Mouse (Mus musculus): ENCODE data around the gene Gusb. TPM values are rescaled to one million over a fixed set of nuclear protein-coding genes. Genes with fewer than 3 reads are reported as not detected.

Gene Gusb
- polyA plus RNA-seq, 1 experiment from 2014 or later, result 55.9 TPM

- H3K4me2 ChIP-seq (ENCODE audit: low read depth, severe bottlenecking), result no peak overlapping the region
- no peaks in the 10 kb centered on the region for H3K27me3 ChIP-seq (ENCODE audit: control insufficient read depth, insufficient read depth, low read length)
- DNase-seq (ENCODE audit: low spot score) (peak; percentile 76), ATAC-seq (ENCODE audit: insufficient number of reproducible peaks, low FRiP score, low TSS enrichment, low read depth) (no peak)
- H3K27ac ChIP-seq (replicated peaks; ENCODE audit: low read depth, low read length), result no peak overlapping the region
- no peak overlapping the region for H3K4me3 ChIP-seq (ENCODE audit: low read depth, low read length)
- 44% methylated on average over 4 of the region's 4 CpGs for WGBS
- H3K36me3 ChIP-seq (ENCODE audit: control insufficient read depth, insufficient read depth, low read length), result no peaks in the 10 kb centered on the region; the same call in 1 of the 2 replicates
- no peak overlapping the region for H3K9ac ChIP-seq (ENCODE audit: low read length)
- peaks cover 7% of the 10 kb centered on the region for H3K4me1 ChIP-seq (ENCODE audit: control insufficient read depth, insufficient read depth, low read length)
- H3K9me3 ChIP-seq (ENCODE audit: control insufficient read depth, low read length), result no peaks in the 10 kb centered on the region
Observed at GRCm38 (mm10) chr5:129999097-129999496, 3.8 kb downstream of the Gusb start.

DNA sequence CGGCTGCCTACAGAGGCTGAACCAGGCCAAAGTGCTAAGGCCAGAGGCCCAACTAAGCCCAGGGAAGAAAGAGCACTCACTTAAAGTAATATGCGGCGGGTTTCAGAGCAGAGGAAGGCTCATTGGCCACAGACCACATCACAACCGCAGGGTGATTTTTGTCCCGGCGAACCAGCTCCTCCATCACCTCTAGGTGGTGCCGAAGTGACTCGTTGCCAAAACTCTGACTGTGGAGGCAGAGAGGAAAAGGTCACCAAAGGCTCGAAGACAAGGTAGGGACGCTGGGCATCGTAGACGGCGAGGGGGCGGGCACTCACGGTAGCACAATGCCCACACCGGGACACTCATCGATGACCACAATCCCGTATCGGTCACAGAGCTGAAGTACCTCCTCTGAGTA lies 5.1 kb downstream of the Gusb start:
- H3K9me3 ChIP-seq (ENCODE audit: control insufficient read depth, low read length), result no peaks in the 10 kb centered on the region
- WGBS, result 72% methylated on average over 19 of the region's 19 CpGs
- no peak overlapping the region for H3K4me2 ChIP-seq (ENCODE audit: low read depth, severe bottlenecking)
- no peak overlapping the region for H3K27ac ChIP-seq (replicated peaks; ENCODE audit: low read depth, low read length)
- peaks cover 7% of the 10 kb centered on the region for H3K4me1 ChIP-seq (ENCODE audit: control insufficient read depth, insufficient read depth, low read length)
- ATAC-seq (ENCODE audit: insufficient number of reproducible peaks, low FRiP score, low TSS enrichment, low read depth) (no peak), DNase-seq (ENCODE audit: low spot score) (no peak)
- H3K36me3 ChIP-seq (ENCODE audit: control insufficient read depth, insufficient read depth, low read length), result peaks cover 5% of the 10 kb centered on the region
- H3K9ac ChIP-seq (ENCODE audit: low read length), result no peak overlapping the region
- H3K27me3 ChIP-seq (ENCODE audit: control insufficient read depth, insufficient read depth, low read length), result no peaks in the 10 kb centered on the region
- H3K4me3 ChIP-seq (ENCODE audit: low read depth, low read length), result no peak overlapping the region

GRCm38 (mm10) chr5:129994989-129995388 lies 7.9 kb downstream of the Gusb start:
- Histone ChIP-seq H3K27ac (replicated peaks; ENCODE audit: low read depth, low read length) (no peak overlapping the region), H3K36me3 (ENCODE audit: control insufficient read depth, insufficient read depth, low read length) (peaks cover 6% of the 10 kb centered on the region), H3K4me1 (ENCODE audit: control insufficient read depth, insufficient read depth, low read length) (no peaks in the 10 kb centered on the region), H3K9me3 (ENCODE audit: control insufficient read depth, low read length) (no peaks in the 10 kb centered on the region), H3K9ac (ENCODE audit: low read length) (no peak overlapping the region), H3K4me3 (ENCODE audit: low read depth, low read length) (no peak overlapping the region), H3K27me3 (ENCODE audit: control insufficient read depth, insufficient read depth, low read length) (no peaks in the 10 kb centered on the region), H3K4me2 (ENCODE audit: low read depth, severe bottlenecking) (no peak overlapping the region)
- ATAC-seq (ENCODE audit: insufficient number of reproducible peaks, low FRiP score, low TSS enrichment, low read depth) (no peak), DNase-seq (ENCODE audit: low spot score) (no peak)
- WGBS, result 95% methylated on average over 7 of the region's 7 CpGs

DNA sequence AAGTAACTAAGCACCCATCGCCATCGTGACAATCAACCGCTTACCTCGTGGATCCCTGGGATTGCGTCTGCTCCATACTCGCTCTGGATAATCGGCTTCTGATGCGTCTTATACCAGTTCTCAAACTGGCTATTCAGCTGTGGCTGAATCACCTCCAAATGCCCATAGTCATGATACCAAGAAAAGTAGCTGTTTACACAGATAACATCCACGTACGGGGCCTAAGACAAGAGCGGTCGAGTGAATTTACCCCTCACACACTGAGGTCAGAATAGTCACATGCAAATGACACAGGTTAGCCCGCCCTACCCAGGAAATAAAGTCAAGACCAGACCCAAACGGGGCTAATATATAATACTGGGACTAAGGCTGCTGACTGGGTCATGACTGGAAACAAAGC lies 9.5 kb downstream of the Gusb start:
- Histone ChIP-seq H3K27ac (replicated peaks; ENCODE audit: low read depth, low read length) (no peak overlapping the region), H3K27me3 (ENCODE audit: control insufficient read depth, insufficient read depth, low read length) (no peaks in the 10 kb centered on the region), H3K9ac (ENCODE audit: low read length) (no peak overlapping the region), H3K4me3 (ENCODE audit: low read depth, low read length) (no peak overlapping the region), H3K9me3 (ENCODE audit: control insufficient read depth, low read length) (no peaks in the 10 kb centered on the region), H3K36me3 (ENCODE audit: control insufficient read depth, insufficient read depth, low read length) (peaks cover 8% of the 10 kb centered on the region), H3K4me2 (ENCODE audit: low read depth, severe bottlenecking) (no peak overlapping the region), H3K4me1 (ENCODE audit: control insufficient read depth, insufficient read depth, low read length) (no peaks in the 10 kb centered on the region)
- WGBS, result 95% methylated on average over 14 of the region's 14 CpGs
- no peak for ATAC-seq (ENCODE audit: insufficient number of reproducible peaks, low FRiP score, low TSS enrichment, low read depth)
- no peak for DNase-seq (ENCODE audit: low spot score)

DNA sequence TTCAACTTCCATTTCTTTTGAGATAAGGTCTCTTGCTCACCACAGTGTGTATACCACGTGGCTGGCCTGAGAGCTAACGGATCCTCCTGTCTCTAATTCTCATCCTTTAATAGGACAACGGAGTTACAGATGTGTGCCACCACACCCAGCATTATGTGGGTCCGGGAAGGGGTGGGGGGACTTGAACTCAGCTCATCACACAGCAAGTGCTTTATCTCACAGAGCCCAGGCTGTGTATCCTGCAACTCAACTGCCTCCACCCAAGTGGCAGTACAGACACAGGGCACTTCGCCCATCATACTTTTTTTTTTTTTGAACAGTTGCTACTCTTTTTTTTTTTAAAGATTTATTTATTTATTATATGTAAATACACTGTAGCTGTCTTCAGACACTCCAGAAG lies 11.0 kb downstream of the Gusb start:
- Histone ChIP-seq H3K9ac (ENCODE audit: low read length) (no peak overlapping the region), H3K36me3 (ENCODE audit: control insufficient read depth, insufficient read depth, low read length) (peaks cover 10% of the 10 kb centered on the region), H3K27ac (replicated peaks; ENCODE audit: low read depth, low read length) (no peak overlapping the region), H3K9me3 (ENCODE audit: control insufficient read depth, low read length) (no peaks in the 10 kb centered on the region), H3K27me3 (ENCODE audit: control insufficient read depth, insufficient read depth, low read length) (no peaks in the 10 kb centered on the region), H3K4me3 (ENCODE audit: low read depth, low read length) (no peak overlapping the region), H3K4me2 (ENCODE audit: low read depth, severe bottlenecking) (no peak overlapping the region), H3K4me1 (ENCODE audit: control insufficient read depth, insufficient read depth, low read length) (no peaks in the 10 kb centered on the region)
- ATAC-seq (ENCODE audit: insufficient number of reproducible peaks, low FRiP score, low TSS enrichment, low read depth), result no peak
- 91% methylated on average over 5 of the region's 5 CpGs for WGBS
- no peak for DNase-seq (ENCODE audit: low spot score)

DNA sequence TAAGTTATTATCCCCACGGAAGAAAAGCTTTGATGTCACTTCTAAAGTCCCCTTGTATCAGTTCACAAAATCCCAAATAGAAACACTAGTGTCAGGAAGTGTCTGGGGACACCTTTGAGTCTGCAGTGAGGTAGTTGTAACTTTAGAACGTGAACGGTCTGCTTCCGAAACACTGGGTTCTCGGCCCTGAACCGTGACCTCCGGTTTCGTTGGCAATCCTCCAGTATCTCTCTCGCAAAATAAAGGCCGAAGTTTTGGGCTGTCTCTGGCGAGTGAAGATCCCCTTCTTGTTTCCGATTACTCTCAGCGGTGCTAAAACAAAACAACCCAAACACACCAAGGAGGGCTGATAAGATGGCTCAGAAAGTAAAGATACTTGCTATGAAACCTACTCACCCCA lies 13.5 kb downstream of the Gusb start:
- no peaks in the 10 kb centered on the region for H3K27me3 ChIP-seq (ENCODE audit: control insufficient read depth, insufficient read depth, low read length)
- WGBS, result 89% methylated on average over 13 of the region's 13 CpGs
- H3K9ac ChIP-seq (ENCODE audit: low read length), result no peak overlapping the region
- H3K4me2 ChIP-seq (ENCODE audit: low read depth, severe bottlenecking), result no peak overlapping the region
- peaks cover 10% of the 10 kb centered on the region for H3K36me3 ChIP-seq (ENCODE audit: control insufficient read depth, insufficient read depth, low read length)
- H3K9me3 ChIP-seq (ENCODE audit: control insufficient read depth, low read length), result no peaks in the 10 kb centered on the region
- DNase-seq (ENCODE audit: low spot score) (no peak), ATAC-seq (ENCODE audit: insufficient number of reproducible peaks, low FRiP score, low TSS enrichment, low read depth) (no peak)
- H3K4me1 ChIP-seq (ENCODE audit: control insufficient read depth, insufficient read depth, low read length), result no peaks in the 10 kb centered on the region
- no peak overlapping the region for H3K27ac ChIP-seq (replicated peaks; ENCODE audit: low read depth, low read length)
- no peak overlapping the region for H3K4me3 ChIP-seq (ENCODE audit: low read depth, low read length)

GRCm38 (mm10) chr5:129980216-129980615 lies 22.6 kb downstream of the Gusb start:
- no peak for ATAC-seq (ENCODE audit: insufficient number of reproducible peaks, low FRiP score, low TSS enrichment, low read depth)
- 73% methylated on average over 3 of the region's 3 CpGs for WGBS
- no peak overlapping the region for H3K9ac ChIP-seq (ENCODE audit: low read length)

DNA sequence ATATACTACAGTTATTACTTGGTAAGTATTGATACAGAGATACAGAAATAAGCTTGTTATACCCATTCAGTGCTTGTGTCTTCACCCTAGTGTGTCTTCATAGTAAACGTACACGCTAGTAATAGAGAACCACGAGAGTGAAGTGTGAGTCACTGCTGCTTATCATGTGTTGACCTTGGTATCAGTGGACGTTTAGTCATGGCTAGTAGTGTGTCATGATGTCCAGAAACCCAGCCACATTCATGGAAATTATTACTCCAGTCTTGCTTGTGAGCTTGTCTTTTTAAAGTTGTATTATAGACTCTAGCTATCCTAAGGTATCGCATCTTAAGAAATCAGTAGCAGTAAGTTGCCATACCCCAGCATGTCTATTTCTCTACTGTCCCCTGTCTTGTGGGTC lies 24.2 kb downstream of the Gusb start:
- peaks cover 2% of the 10 kb centered on the region; the same call in 1 of the 2 replicates for H3K36me3 ChIP-seq (ENCODE audit: control insufficient read depth, insufficient read depth, low read length)
- WGBS, result 91% methylated on average over 5 of the region's 5 CpGs
- DNase-seq (ENCODE audit: low spot score) (no peak), ATAC-seq (ENCODE audit: insufficient number of reproducible peaks, low FRiP score, low TSS enrichment, low read depth) (no peak)
- H3K27ac ChIP-seq (replicated peaks; ENCODE audit: low read depth, low read length), result no peak overlapping the region
- H3K4me2 ChIP-seq (ENCODE audit: low read depth, severe bottlenecking), result no peak overlapping the region
- no peaks in the 10 kb centered on the region for H3K4me1 ChIP-seq (ENCODE audit: control insufficient read depth, insufficient read depth, low read length)
- no peaks in the 10 kb centered on the region for H3K9me3 ChIP-seq (ENCODE audit: control insufficient read depth, low read length)
- no peak overlapping the region for H3K4me3 ChIP-seq (ENCODE audit: low read depth, low read length)
- no peak overlapping the region for H3K9ac ChIP-seq (ENCODE audit: low read length)
- H3K27me3 ChIP-seq (ENCODE audit: control insufficient read depth, insufficient read depth, low read length), result no peaks in the 10 kb centered on the region

More at GRCm38 (mm10) chr5:129980216-129980615, 22.6 kb downstream of the Gusb start:
- no peak overlapping the region for H3K4me3 ChIP-seq (ENCODE audit: low read depth, low read length)
- DNase-seq (ENCODE audit: low spot score), result no peak
- peaks cover 2% of the 10 kb centered on the region; the same call in 1 of the 2 replicates for H3K36me3 ChIP-seq (ENCODE audit: control insufficient read depth, insufficient read depth, low read length)
- H3K27me3 ChIP-seq (ENCODE audit: control insufficient read depth, insufficient read depth, low read length), result no peaks in the 10 kb centered on the region
- no peaks in the 10 kb centered on the region for H3K9me3 ChIP-seq (ENCODE audit: control insufficient read depth, low read length)
- H3K4me1 ChIP-seq (ENCODE audit: control insufficient read depth, insufficient read depth, low read length), result no peaks in the 10 kb centered on the region
- no peak overlapping the region for H3K4me2 ChIP-seq (ENCODE audit: low read depth, severe bottlenecking)
- H3K27ac ChIP-seq (replicated peaks; ENCODE audit: low read depth, low read length), result no peak overlapping the region

DNA sequence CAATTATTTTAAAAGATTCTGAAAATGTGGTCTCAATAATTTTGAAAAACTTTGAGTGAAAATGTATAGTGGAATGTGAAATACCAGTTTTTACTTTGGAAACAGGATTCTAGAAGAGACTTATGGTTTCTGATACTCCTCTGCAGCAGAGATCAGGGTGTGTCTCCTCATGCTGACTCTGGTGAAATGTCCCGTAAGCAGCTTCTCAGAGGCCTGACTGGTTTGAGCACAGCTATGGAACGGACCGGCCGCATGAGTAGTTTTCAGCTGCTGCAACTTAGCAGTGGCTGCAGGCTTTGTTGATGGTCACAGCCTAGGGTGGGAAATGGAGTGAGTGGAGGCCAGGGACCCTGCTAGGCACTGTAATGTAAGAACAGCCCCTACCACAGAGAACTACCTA lies 25.1 kb downstream of the Gusb start:
- no peak for ATAC-seq (ENCODE audit: insufficient number of reproducible peaks, low FRiP score, low TSS enrichment, low read depth)
- no peaks in the 10 kb centered on the region for H3K9me3 ChIP-seq (ENCODE audit: control insufficient read depth, low read length)
- WGBS, result 87% methylated on average over 4 of the region's 4 CpGs
- no peak overlapping the region for H3K4me3 ChIP-seq (ENCODE audit: low read depth, low read length)
- DNase-seq (ENCODE audit: low spot score), result no peak
- H3K27me3 ChIP-seq (ENCODE audit: control insufficient read depth, insufficient read depth, low read length), result no peaks in the 10 kb centered on the region
- no peaks in the 10 kb centered on the region for H3K4me1 ChIP-seq (ENCODE audit: control insufficient read depth, insufficient read depth, low read length)
- no peak overlapping the region for H3K9ac ChIP-seq (ENCODE audit: low read length)
- H3K36me3 ChIP-seq (ENCODE audit: control insufficient read depth, insufficient read depth, low read length), result peaks cover 2% of the 10 kb centered on the region; the same call in 1 of the 2 replicates
- H3K27ac ChIP-seq (replicated peaks; ENCODE audit: low read depth, low read length), result no peak overlapping the region
- no peak overlapping the region for H3K4me2 ChIP-seq (ENCODE audit: low read depth, severe bottlenecking)

All from limb, embryonic 11.5 days (tissue).